Mouse (Mus musculus) limb, embryonic 14.5 days (tissue): ENCODE data around the gene Tspear. TPM values are rescaled to one million over a fixed set of nuclear protein-coding genes. Genes with fewer than 3 reads are reported as not detected.

ENCODE experiments used
- ATAC-seq: fragments of 200-750 bp; cut with Nextera tagmentation; 2 replicates; pipeline ENCODE4 v1.8.0; 2017; ENCODE audit warnings: low read depth, moderate number of reproducible peaks, moderate TSS enrichment; ENCODE audit not compliant: low FRiP score
- DNase-seq: peaks from one replicate; pipeline ENCODE4 v3.0.0-alpha.2; 2015; ENCODE audit warnings: low spot score
- H3K27ac ChIP-seq: fragments of 300-500 bp; sonication (generic); replicated peaks from 2 replicates; pipeline ENCODE4 v1.5.1; 2014; ENCODE audit warnings: low read depth, mild to moderate bottlenecking, low read length, moderate library complexity, mixed read lengths
- H3K27me3 ChIP-seq: fragments of 300-500 bp; sonication (generic); 2 replicates; pipeline ENCODE4 v1.6.1; 2014; ENCODE audit warnings: low read length, mixed read lengths; ENCODE audit not compliant: control insufficient read depth, insufficient read depth
- H3K36me3 ChIP-seq: fragments of 300-500 bp; sonication (generic); 2 replicates; pipeline ENCODE4 v1.6.1; 2014; ENCODE audit warnings: mild to moderate bottlenecking, low read length, moderate library complexity, mixed read lengths; ENCODE audit not compliant: control insufficient read depth, insufficient read depth
- H3K4me1 ChIP-seq: fragments of 300-500 bp; sonication (generic); 2 replicates; pipeline ENCODE4 v1.6.1; 2014; ENCODE audit warnings: antibody characterized with exemption, low read length, mixed read lengths; ENCODE audit not compliant: control insufficient read depth, insufficient read depth
- H3K4me2 ChIP-seq: fragments of 300-500 bp; sonication (generic); replicated peaks from 2 replicates; pipeline ENCODE4 v1.6.1; 2014; ENCODE audit warnings: low read depth, mild to moderate bottlenecking, low read length, moderate library complexity; ENCODE audit not compliant: severe bottlenecking
- H3K4me3 ChIP-seq: fragments of 300-500 bp; sonication (generic); replicated peaks from 2 replicates; pipeline ENCODE4 v1.5.1; 2014; ENCODE audit warnings: low read length
- H3K9ac ChIP-seq: fragments of 300-500 bp; sonication (generic); 2 replicates; pipeline ENCODE4 v1.6.1; 2014; ENCODE audit warnings: mild to moderate bottlenecking, low read depth, low read length, moderate library complexity; ENCODE audit not compliant: severe bottlenecking
- H3K9me3 ChIP-seq: fragments of 300-500 bp; sonication (generic); 2 replicates; pipeline ENCODE4 v1.6.1; 2016; ENCODE audit warnings: low read length; ENCODE audit not compliant: control insufficient read depth
- POLR2A ChIP-seq: fragments of 200-500 bp; IDR thresholded peaks from 2 replicates; pipeline ENCODE4 v1.8.0; 2012; ENCODE audit warnings: inconsistent platforms, mild to moderate bottlenecking, moderate library complexity, borderline replicate concordance; ENCODE audit not compliant: insufficient read depth, insufficient read length; ENCODE audit errors: extremely low read depth
- WGBS: fragments of 180-500 bp; shearing (Covaris S2); extraction: QIAGEN DNeasy Blood & Tissue Kit; methylation state at CpG from one replicate; pipeline ENCODE4 v1.1.7; 2014; 5-methylcytosine and 5-hydroxymethylcytosine counted together
- polyA plus RNA-seq, 2 experiments: library from polyadenylated mRNA; depleted of rRNA in 1 of 2; stranded (reverse) in 1 of 2; unstranded in 1 of 2; fragments of >200 nt; fragmentation: Nextera tagmentation in 1 of 2; extraction: Ambion mirVana in 1 of 2; gene quantifications; 2 replicates each; pipeline versions ENCODE4 v1.2.1 to v1.2.3; 2012 to 2014

Tspear gene
- polyA plus RNA-seq, 2 experiments = 1.5 to 2.0 TPM

- no peak for TF ChIP-seq POLR2A
- H3K27me3 ChIP-seq = no peaks in the 10 kb centered on the region
- H3K9ac ChIP-seq = no peak within 1 kb of the TSS
- H3K36me3 ChIP-seq = no peaks in the 10 kb centered on the region
- DNase-seq (no peak), ATAC-seq (no peak)
- peaks cover 10% of the 10 kb centered on the region; the same call in 1 of the 2 replicates for H3K9me3 ChIP-seq
- H3K4me1 ChIP-seq = no peaks in the 10 kb centered on the region
- no peak within 1 kb of the TSS for H3K27ac ChIP-seq
- 64% methylated on average over 3 of the region's 3 CpGs for WGBS
- no peak within 1 kb of the TSS for H3K4me3 ChIP-seq
- no peak within 1 kb of the TSS for H3K4me2 ChIP-seq
Observed at GRCm38 (mm10) chr10:77846503-77846902, 160.1 kb downstream of the Tspear start, which contains the start of gene Gm36176. TSS of gene Gm36176 (plus strand) at chr10:77846803.

DNA sequence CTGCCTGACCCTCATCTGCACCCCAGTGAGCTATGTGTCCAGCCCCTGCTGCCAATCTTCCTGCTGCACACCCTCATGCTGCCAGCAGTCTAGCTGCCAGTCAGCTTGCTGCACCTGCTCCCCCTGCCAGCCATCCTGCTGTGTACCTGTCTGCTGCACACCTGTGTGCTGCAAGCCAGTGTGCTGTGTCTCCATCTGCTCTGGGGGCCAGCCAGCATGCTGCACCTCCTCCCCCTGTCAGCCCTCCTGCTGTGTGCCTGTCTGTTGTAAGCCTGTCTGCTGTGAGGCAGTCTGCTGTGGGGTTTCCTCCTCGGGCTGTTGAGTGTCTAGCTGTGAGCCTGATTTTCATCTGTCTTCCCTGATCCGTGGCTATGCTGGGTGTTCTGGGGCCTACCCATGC, 160.6 kb downstream of the Tspear start:
- ATAC-seq = no peak
- Histone ChIP-seq H3K4me1 (no peaks in the 10 kb centered on the region), H3K27me3 (no peaks in the 10 kb centered on the region), H3K36me3 (no peaks in the 10 kb centered on the region), H3K4me3 (no peak overlapping the region), H3K27ac (no peak overlapping the region), H3K4me2 (no peak overlapping the region), H3K9ac (no peak overlapping the region), H3K9me3 (peaks cover 10% of the 10 kb centered on the region; the same call in 1 of the 2 replicates)
- no peak for TF ChIP-seq POLR2A
- whole genome bisulfite sequencing = 24% methylated on average over 2 of the region's 2 CpGs
- no peak for DNase-seq

- no peak for TF ChIP-seq POLR2A
- Histone ChIP-seq H3K4me3 (no peak overlapping the region), H3K36me3 (no peaks in the 10 kb centered on the region), H3K4me1 (no peaks in the 10 kb centered on the region), H3K4me2 (no peak overlapping the region), H3K9me3 (peaks cover 10% of the 10 kb centered on the region; the same call in 1 of the 2 replicates), H3K27ac (no peak overlapping the region), H3K9ac (no peak overlapping the region), H3K27me3 (no peaks in the 10 kb centered on the region)
- DNase-seq (no peak), ATAC-seq (no peak)
- WGBS = 78% methylated on average over 2 of the region's 2 CpGs
Observed at GRCm38 (mm10) chr10:77847538-77847937, 161.2 kb downstream of the Tspear start.

DNA sequence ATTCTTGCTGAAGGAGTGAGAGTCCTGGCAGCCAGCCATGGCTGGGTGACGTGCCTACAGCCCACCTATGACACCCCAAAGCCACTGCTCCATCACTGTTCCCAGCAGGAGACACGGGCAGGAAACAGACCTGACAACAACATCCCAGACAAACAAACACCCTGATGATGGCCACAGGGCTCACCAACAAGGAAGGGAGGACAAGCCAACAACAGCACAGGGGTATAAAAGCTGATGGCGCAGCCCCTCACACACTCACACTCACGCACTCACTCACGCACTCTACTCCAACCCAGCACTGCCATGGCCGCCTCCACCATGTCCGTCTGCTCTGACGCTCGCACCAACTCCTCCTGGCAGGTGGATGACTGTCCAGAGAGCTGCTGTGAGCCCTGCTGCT, 166.2 kb downstream of the Tspear start, which contains the start of gene Gm10318:
TSS of gene Gm10318 (plus strand) at position 301 of the 400 bp plus-strand sequence.
- Histone ChIP-seq H3K27ac (no peak within 1 kb of the TSS), H3K9ac (no peak within 1 kb of the TSS), H3K4me1 (no peaks in the 10 kb centered on the region), H3K27me3 (no peaks in the 10 kb centered on the region), H3K9me3 (no peaks in the 10 kb centered on the region), H3K36me3 (no peaks in the 10 kb centered on the region), H3K4me2 (no peak within 1 kb of the TSS), H3K4me3 (no peak within 1 kb of the TSS)
- DNase-seq = no peak
- TF ChIP-seq POLR2A = no peak
- no peak for ATAC-seq
- WGBS = 66% methylated on average over 9 of the region's 9 CpGs

DNA sequence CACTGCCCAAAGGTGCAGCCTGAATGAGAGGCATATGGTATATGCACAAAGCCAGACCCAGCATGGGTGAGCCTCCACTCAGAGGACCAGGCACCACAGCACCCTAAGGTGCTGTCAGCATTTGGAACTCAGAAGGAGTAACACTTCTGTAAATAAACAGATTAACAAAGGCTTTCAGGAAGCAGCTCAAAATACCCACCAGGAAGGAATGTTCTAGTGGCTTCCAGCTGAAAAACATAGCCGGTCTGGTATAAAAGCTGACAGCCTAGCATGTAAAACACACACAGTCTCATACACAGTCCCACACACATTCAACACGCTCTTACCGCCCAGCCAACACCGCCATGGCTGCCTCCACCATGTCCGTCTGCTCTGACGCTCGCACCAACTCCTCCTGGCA, 175.3 kb downstream of the Tspear start, which contains the start of gene Gm3285:
TSS of gene Gm3285 (plus strand) at position 301 of the 400 bp plus-strand sequence.
- H3K27me3 ChIP-seq = no peaks in the 10 kb centered on the region

More for the DNA sequence above, 175.3 kb downstream of the Tspear start, which contains the start of gene Gm3285:
- ATAC-seq = no peak
- Histone ChIP-seq H3K4me2 (no peak within 1 kb of the TSS), H3K9ac (no peak within 1 kb of the TSS), H3K27ac (no peak within 1 kb of the TSS), H3K9me3 (no peaks in the 10 kb centered on the region), H3K4me1 (no peaks in the 10 kb centered on the region), H3K36me3 (no peaks in the 10 kb centered on the region), H3K4me3 (no peak within 1 kb of the TSS)
- DNase-seq = no peak
- no peak for TF ChIP-seq POLR2A
- WGBS = 50% methylated on average over 7 of the region's 7 CpGs
